Mouse (Mus musculus) cerebellum, adult 2 months (tissue): ENCODE data around the gene Caln1.

ENCODE experiments used
- CTCF ChIP-seq: fragments of 200-500 bp; IDR thresholded peaks from 2 replicates; pipeline ENCODE4 v1.5.1; 2011; ENCODE audit warnings: low read depth, mild to moderate bottlenecking, control low read depth, low read length, moderate library complexity, borderline replicate concordance; ENCODE audit not compliant: insufficient read depth
- POLR2A ChIP-seq: fragments of 200-500 bp; IDR thresholded peaks from 2 replicates; pipeline ENCODE4 v1.6.1; 2011; ENCODE audit warnings: low read length, control low read depth, borderline replicate concordance; ENCODE audit not compliant: insufficient read depth

- no peak for TF ChIP-seq CTCF
- no peak for TF ChIP-seq POLR2A
Measured at GRCm38 (mm10) chr5:130820661-130821060, 451.4 kb downstream of the Caln1 start.
